Mouse (Mus musculus): ENCODE measurements around the gene Ier5. TPM values are rescaled to one million over a fixed set of nuclear protein-coding genes. Genes with fewer than 3 reads are reported as not detected.
A peak's percentile ranks its signal among the peaks of the same experiment; 100 is the strongest.

Gene Ier5
- polyA plus RNA-seq, 1 experiment from 2014 or later, result 5.0 TPM

- Histone ChIP-seq H3K9me3 (replicated peaks) (no peaks in the 10 kb centered on the region), H3K4me2 (0 out of 2 replicates have a peak overlapping the region, but pooled peaks have one; percentile 3), H3K36me3 (no peaks in the 10 kb centered on the region), H3K9ac (peak overlapping the region; percentile 26; the same call in 1 of the 2 replicates), H3K4me3 (no peak overlapping the region), H3K27me3 (no peaks in the 10 kb centered on the region), H3K27ac (peak overlapping the region; percentile 83), H3K4me1 (replicated peaks) (peaks cover 65% of the 10 kb centered on the region)
- peak; percentile 34 for ATAC-seq (replicated peaks; ENCODE audit: insufficient number of reproducible peaks, insufficient read depth, low FRiP score, low read depth)
- 35% methylated on average over 10 of the region's 10 CpGs for WGBS
Measured at GRCm38 (mm10) chr1:155051701-155052127, 47.7 kb downstream of the Ier5 start.

- H3K27me3 ChIP-seq, result no peaks in the 10 kb centered on the region
- ATAC-seq (replicated peaks; ENCODE audit: insufficient number of reproducible peaks, insufficient read depth, low FRiP score, low read depth), result no peak
- 74% methylated on average over 9 of the region's 9 CpGs for WGBS
- H3K4me3 ChIP-seq, result no peak overlapping the region
- H3K4me2 ChIP-seq, result 0 out of 2 replicates have a peak overlapping the region, but pooled peaks have one; percentile 3
- H3K27ac ChIP-seq, result peak overlapping the region; percentile 83; the same call in 1 of the 2 replicates
- no peaks in the 10 kb centered on the region for H3K36me3 ChIP-seq
- no peaks in the 10 kb centered on the region for H3K9me3 ChIP-seq (replicated peaks)
- peaks cover 60% of the 10 kb centered on the region for H3K4me1 ChIP-seq (replicated peaks)
- no peak overlapping the region for H3K9ac ChIP-seq
Measured at GRCm38 (mm10) chr1:155050897-155051592, 48.4 kb downstream of the Ier5 start.

GRCm38 (mm10) chr1:155050174-155050573 lies 49.3 kb downstream of the Ier5 start:
- 48% methylated on average over 5 of the region's 5 CpGs for WGBS

GRCm38 (mm10) chr1:155048947-155049346 lies 50.5 kb downstream of the Ier5 start:
- Histone ChIP-seq H3K36me3 (no peaks in the 10 kb centered on the region), H3K4me2 (no peak overlapping the region), H3K4me3 (no peak overlapping the region), H3K27me3 (no peaks in the 10 kb centered on the region), H3K27ac (no peak overlapping the region), H3K9me3 (replicated peaks) (no peaks in the 10 kb centered on the region), H3K9ac (no peak overlapping the region), H3K4me1 (replicated peaks) (peaks cover 44% of the 10 kb centered on the region)
- 2% methylated on average over 5 of the region's 5 CpGs for WGBS
- ATAC-seq (replicated peaks; ENCODE audit: insufficient number of reproducible peaks, insufficient read depth, low FRiP score, low read depth), result peak; percentile 73

More at GRCm38 (mm10) chr1:155050174-155050573, 49.3 kb downstream of the Ier5 start:
- peak; percentile 47; the same call in 1 of the 2 replicates for ATAC-seq (replicated peaks; ENCODE audit: insufficient number of reproducible peaks, insufficient read depth, low FRiP score, low read depth)
- H3K4me2 ChIP-seq, result no peak overlapping the region
- no peaks in the 10 kb centered on the region for H3K9me3 ChIP-seq (replicated peaks)
- H3K27me3 ChIP-seq, result no peaks in the 10 kb centered on the region
- peak overlapping the region; percentile 35; the same call in 1 of the 2 replicates for H3K27ac ChIP-seq
- H3K9ac ChIP-seq, result no peak overlapping the region
- H3K36me3 ChIP-seq, result no peaks in the 10 kb centered on the region
- no peak overlapping the region for H3K4me3 ChIP-seq
- peaks cover 56% of the 10 kb centered on the region for H3K4me1 ChIP-seq (replicated peaks)

Other genes starting within 250 kb of the Ier5 start
- gene Cacna1e, start 215.1 kb downstream of the Ier5 start, polyA plus RNA-seq (2015; fragmentation: Nextera tagmentation; extraction: Ambion mirVana), result 0.14 and 0.18 TPM in 2 replicates
- gene Mr1, start 47.2 kb upstream of the Ier5 start, polyA plus RNA-seq (2015; fragmentation: Nextera tagmentation; extraction: Ambion mirVana), result 6.6 and 7.1 TPM in 2 replicates
- gene Stx6, start 59.1 kb upstream of the Ier5 start, polyA plus RNA-seq (2015; fragmentation: Nextera tagmentation; extraction: Ambion mirVana), result 47.7 and 57.0 TPM in 2 replicates
- 8.0 and 9.4 TPM in 2 replicates for gene BC034090, start 144.8 kb upstream of the Ier5 start, polyA plus RNA-seq (2015; fragmentation: Nextera tagmentation; extraction: Ambion mirVana)

Data from heart, embryonic 15.5 days (tissue).